Mouse (Mus musculus) neural tube, postnatal 0 days (tissue): ENCODE results near the gene Zfp868. TPM values are rescaled to one million over a fixed set of nuclear protein-coding genes. Genes with fewer than 3 reads are reported as not detected.

Experiments used
- polyA plus RNA-seq: library from polyadenylated mRNA; unstranded; fragments of >200 nt; fragmentation: Nextera tagmentation; extraction: Ambion mirVana; gene quantifications from 2 replicates; pipeline ENCODE4 v1.2.1, GENCODE M21; 2015

The Zfp868 gene
- 20.0 and 22.1 TPM in 2 replicates for polyA plus RNA-seq

GRCm38 (mm10) chr8:69625095-69625789, at the start of gene Zfp868:
Gene Zfp868 (minus strand): TSS chr8:69625548.

GRCm38 (mm10) chr8:69654358-69654981, 29.1 kb upstream of the Zfp868 start, which contains the start of gene Zfp964:
Gene Zfp964 (plus strand): TSS chr8:69654479.

Other genes starting within 250 kb of the Zfp868 start
- not detected in 2 replicates for gene Gm9495, start 172.0 kb downstream of the Zfp868 start, polyA plus RNA-seq
- gene Gm7697, start 102.6 kb downstream of the Zfp868 start, polyA plus RNA-seq, result not detected in 2 replicates
- gene Zfp964, start 28.9 kb upstream of the Zfp868 start, polyA plus RNA-seq, result 1.4 and 1.6 TPM in 2 replicates
- 14.2 and 15.6 TPM in 2 replicates for gene Zfp869, start 85.2 kb upstream of the Zfp868 start, polyA plus RNA-seq
- 4.6 and 5.6 TPM in 2 replicates for gene Zfp963, start 124.4 kb upstream of the Zfp868 start, polyA plus RNA-seq
- gene Gm20422, start 149.3 kb upstream of the Zfp868 start, polyA plus RNA-seq, result 0.30 TPM in 1 of 2 replicates, not detected in the other
- 32.8 and 38.9 TPM in 2 replicates for gene Atp13a1, start 165.6 kb upstream of the Zfp868 start, polyA plus RNA-seq
- 21.2 and 23.9 TPM in 2 replicates for gene Zfp866, start 165.6 kb upstream of the Zfp868 start, polyA plus RNA-seq
- 19.8 and 26.2 TPM in 2 replicates for gene Gmip, start 183.1 kb upstream of the Zfp868 start, polyA plus RNA-seq
- 0.46 and 0.52 TPM in 2 replicates for gene Lpar2, start 196.9 kb upstream of the Zfp868 start, polyA plus RNA-seq
- 90.4 and 95.0 TPM in 2 replicates for gene Pbx4, start 206.9 kb upstream of the Zfp868 start, polyA plus RNA-seq